Mouse (Mus musculus): ENCODE data around the gene Mmp14.

DNA sequence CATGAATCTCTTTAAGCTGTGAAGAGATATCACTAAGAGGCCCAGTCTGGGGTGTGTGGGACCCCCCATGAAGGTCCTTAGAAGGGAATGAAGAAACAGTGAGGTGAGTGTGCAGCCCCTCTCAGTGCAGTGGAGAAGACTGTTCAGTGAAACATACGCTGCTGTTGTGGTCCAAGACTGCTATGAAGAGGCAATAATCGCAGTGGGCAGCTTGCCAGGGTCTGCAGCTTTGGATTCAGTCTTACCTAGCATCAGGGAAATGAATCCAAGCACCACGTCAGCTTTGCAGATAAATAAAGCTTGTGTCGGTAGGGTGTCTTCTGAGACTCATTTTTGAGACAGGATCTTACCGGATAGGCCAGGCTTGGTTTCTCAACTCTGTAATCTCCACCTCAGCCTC is 41.3 kb downstream of the Mmp14 start:
- TF ChIP-seq MYOG (IDR thresholded peaks at IDR 0.05; ENCODE audit: control insufficient read depth, extremely low read depth, insufficient read length) (no peak), CTCF (IDR thresholded peaks at IDR 0.05; ENCODE audit: control insufficient read depth, insufficient read depth, insufficient read length) (no peak), USF1 (IDR thresholded peaks at IDR 0.05; ENCODE audit: low read depth) (no peak), CEBPB (IDR thresholded peaks at IDR 0.05; ENCODE audit: low read depth) (no peak)

All from C2C12 (cell line).